Mouse (Mus musculus): ENCODE data around the gene Nrcam.

Gene Nrcam

GRCm38 (mm10) chr12:44437046-44437827 lies 108.6 kb downstream of the Nrcam start:
- no peak for DNase-seq (ENCODE audit: low spot score)

- DNase-seq (ENCODE audit: low spot score) = no peak
These were observed 110.2 kb downstream of the Nrcam start for GRCm38 (mm10) chr12:44438884-44439283.

GRCm38 (mm10) chr12:44440230-44440629 lies 111.5 kb downstream of the Nrcam start:
- DNase-seq (ENCODE audit: low spot score) = no peak

GRCm38 (mm10) chr12:44450930-44451329 lies 122.2 kb downstream of the Nrcam start:
- DNase-seq (ENCODE audit: low spot score) = no peak

GRCm38 (mm10) chr12:44451742-44452141 lies 123.1 kb downstream of the Nrcam start:
- no peak for DNase-seq (ENCODE audit: low spot score)

- DNase-seq (ENCODE audit: low spot score) = no peak
These were observed 125.1 kb downstream of the Nrcam start for GRCm38 (mm10) chr12:44453791-44454190.

- DNase-seq (ENCODE audit: low spot score) = no peak
These were observed 129.3 kb downstream of the Nrcam start for GRCm38 (mm10) chr12:44457961-44458360.

- no peak for DNase-seq (ENCODE audit: low spot score)
These were observed 133.8 kb downstream of the Nrcam start for GRCm38 (mm10) chr12:44462436-44462835.

GRCm38 (mm10) chr12:44462976-44463375 lies 134.3 kb downstream of the Nrcam start:
- no peak for DNase-seq (ENCODE audit: low spot score)

GRCm38 (mm10) chr12:44471073-44471472 lies 142.4 kb downstream of the Nrcam start:
- DNase-seq (ENCODE audit: low spot score) = no peak

GRCm38 (mm10) chr12:44475355-44475754 lies 146.7 kb downstream of the Nrcam start:
- DNase-seq (ENCODE audit: low spot score) = no peak

GRCm38 (mm10) chr12:44479260-44480030 lies 150.8 kb downstream of the Nrcam start:
- no peak for DNase-seq (ENCODE audit: low spot score)

- no peak for DNase-seq (ENCODE audit: low spot score)
These were observed 151.3 kb downstream of the Nrcam start for GRCm38 (mm10) chr12:44480031-44480419.

GRCm38 (mm10) chr12:44481415-44481814 lies 152.7 kb downstream of the Nrcam start:
- no peak for DNase-seq (ENCODE audit: low spot score)

GRCm38 (mm10) chr12:44492759-44493479 lies 164.2 kb downstream of the Nrcam start:
- DNase-seq (ENCODE audit: low spot score) = no peak

GRCm38 (mm10) chr12:44497762-44498161 lies 169.1 kb downstream of the Nrcam start:
- DNase-seq (ENCODE audit: low spot score) = no peak

- DNase-seq (ENCODE audit: low spot score) = no peak
These were observed 170.2 kb downstream of the Nrcam start for GRCm38 (mm10) chr12:44498872-44499271.

- no peak for DNase-seq (ENCODE audit: low spot score)
These were observed 173.3 kb downstream of the Nrcam start for GRCm38 (mm10) chr12:44501807-44502487.

- no peak for DNase-seq (ENCODE audit: low spot score)
These were observed 175.1 kb downstream of the Nrcam start for GRCm38 (mm10) chr12:44503737-44504136.

- DNase-seq (ENCODE audit: low spot score) = no peak
These were observed 179.9 kb downstream of the Nrcam start for GRCm38 (mm10) chr12:44508635-44509034.

- no peak for DNase-seq (ENCODE audit: low spot score)
These were observed 180.9 kb downstream of the Nrcam start for GRCm38 (mm10) chr12:44509406-44510104.
